Mouse (Mus musculus) spleen, postnatal 14 days (tissue): ENCODE results near the gene Sesn2.
"Not testable (repeated sequence)": the region's sequence is repeated elsewhere in the genome, so short reads cannot be mapped to it uniquely, and the experiment has no call there.

Source experiments
- DNase-seq, 2 experiments: peaks; one replicate each; pipeline ENCODE4 v3.0.0; 2021 to 2022; ENCODE audit warnings: low spot score in 2 of 2

Gene Sesn2

GRCm38 (mm10) chr4:132482104-132482503, 28.2 kb downstream of the Sesn2 start:
- not testable (repeated sequence) for DNase-seq

GRCm38 (mm10) chr4:132477833-132478232, 32.5 kb downstream of the Sesn2 start:
- no peak for DNase-seq

GRCm38 (mm10) chr4:132475895-132476878, 34.1 kb downstream of the Sesn2 start:
- no peak for DNase-seq

GRCm38 (mm10) chr4:132474631-132475030, 35.7 kb downstream of the Sesn2 start:
- DNase-seq, result no peak

GRCm38 (mm10) chr4:132473411-132473810, 36.9 kb downstream of the Sesn2 start:
- no peak for DNase-seq

GRCm38 (mm10) chr4:132469873-132470272, 40.4 kb downstream of the Sesn2 start:
- no peak for DNase-seq

- DNase-seq, result no peak
These were observed 46.1 kb downstream of the Sesn2 start for GRCm38 (mm10) chr4:132464255-132464613.

- peak; percentile 86 to 88 for DNase-seq
These were observed 46.7 kb downstream of the Sesn2 start, which contains the start of gene Med18 for GRCm38 (mm10) chr4:132463430-132464254. Gene Med18 (minus strand): TSS chr4:132463921.

GRCm38 (mm10) chr4:132462836-132463235, 47.5 kb downstream of the Sesn2 start:
- no peak for DNase-seq

- no peak for DNase-seq
These were observed 50.1 kb downstream of the Sesn2 start for GRCm38 (mm10) chr4:132460225-132460624.

GRCm38 (mm10) chr4:132455561-132455960, 54.7 kb downstream of the Sesn2 start:
- DNase-seq, result no peak

GRCm38 (mm10) chr4:132455146-132455545, 55.2 kb downstream of the Sesn2 start:
- DNase-seq, result no peak

- no peak for DNase-seq
These were observed 56.1 kb downstream of the Sesn2 start for GRCm38 (mm10) chr4:132454216-132454615.

GRCm38 (mm10) chr4:132449778-132450177, 60.5 kb downstream of the Sesn2 start:
- DNase-seq, result no peak

- no peak for DNase-seq
These were observed 64.2 kb downstream of the Sesn2 start for GRCm38 (mm10) chr4:132446105-132446504.

GRCm38 (mm10) chr4:132444516-132444915, 65.8 kb downstream of the Sesn2 start:
- no peak for DNase-seq
